Mouse (Mus musculus) embryonic facial prominence, embryonic 14.5 days (tissue): ENCODE results near the gene L3mbtl2. TPM values are rescaled to one million over a fixed set of nuclear protein-coding genes. Genes with fewer than 3 reads are reported as not detected.

ENCODE experiments used
- ATAC-seq: fragments of 200-750 bp; cut with Nextera tagmentation; 2 replicates; pipeline ENCODE4 v1.8.0; 2017; ENCODE audit warnings: low read depth, moderate number of reproducible peaks, moderate TSS enrichment
- DNase-seq: peaks from one replicate; pipeline ENCODE4 v3.0.0-alpha.2; 2015; ENCODE audit warnings: low spot score
- H3K27ac ChIP-seq: fragments of 300-500 bp; sonication (generic); replicated peaks from 2 replicates; pipeline ENCODE4 v1.5.1; 2014; ENCODE audit warnings: low read depth, mild to moderate bottlenecking, low read length, moderate library complexity
- H3K27me3 ChIP-seq: fragments of 300-500 bp; sonication (generic); replicated peaks from 2 replicates; pipeline ENCODE4 v1.6.1; 2014; ENCODE audit warnings: low read length; ENCODE audit not compliant: control insufficient read depth, insufficient read depth
- H3K36me3 ChIP-seq: fragments of 300-500 bp; sonication (generic); 2 replicates; pipeline ENCODE4 v1.6.1; 2014; ENCODE audit warnings: low read length, mixed read lengths; ENCODE audit not compliant: control insufficient read depth, insufficient read depth
- H3K4me1 ChIP-seq: fragments of 300-500 bp; sonication (generic); 2 replicates; pipeline ENCODE4 v1.6.1; 2014; ENCODE audit warnings: antibody characterized with exemption, low read length; ENCODE audit not compliant: control insufficient read depth, insufficient read depth
- H3K4me2 ChIP-seq: fragments of 300-500 bp; sonication (generic); 2 replicates; pipeline ENCODE4 v1.6.1; 2014; ENCODE audit warnings: low read depth, mild to moderate bottlenecking, low read length, moderate library complexity, mixed read lengths
- H3K4me3 ChIP-seq: fragments of 300-500 bp; sonication (generic); 2 replicates; pipeline ENCODE4 v1.5.1; 2014; ENCODE audit warnings: low read depth, mild to moderate bottlenecking, low read length
- H3K9ac ChIP-seq: fragments of 300-500 bp; sonication (generic); 2 replicates; pipeline ENCODE4 v1.6.1; 2014; ENCODE audit warnings: low read depth, mild to moderate bottlenecking, low read length, moderate library complexity, mixed read lengths
- H3K9me3 ChIP-seq: fragments of 300-500 bp; sonication (generic); 2 replicates; pipeline ENCODE4 v1.6.1; 2016; ENCODE audit warnings: low read length; ENCODE audit not compliant: control insufficient read depth
- WGBS: fragments of 180-500 bp; shearing (Covaris S2); extraction: QIAGEN DNeasy Blood & Tissue Kit; methylation state at CpG from one replicate; pipeline ENCODE4 v1.1.7; 2014; 5-methylcytosine and 5-hydroxymethylcytosine counted together
- polyA plus RNA-seq: library from polyadenylated mRNA; unstranded; fragments of >200 nt; fragmentation: Nextera tagmentation; extraction: Ambion mirVana; gene quantifications from 2 replicates; pipeline ENCODE4 v1.2.1, GENCODE M21; 2014

Gene L3mbtl2
- polyA plus RNA-seq, 1 experiment from 2014 or later: 15.5 TPM

- 90% methylated on average over 9 of the region's 9 CpGs for WGBS
- DNase-seq: peak; percentile 49
- H3K9ac ChIP-seq: no peak overlapping the region
These were observed 54.8 kb downstream of the L3mbtl2 start for GRCm38 (mm10) chr15:81718336-81719138.

GRCm38 (mm10) chr15:81719139-81719531, 55.4 kb downstream of the L3mbtl2 start:
- no peak overlapping the region for H3K4me2 ChIP-seq
- H3K27me3 ChIP-seq: no peaks in the 10 kb centered on the region
- peaks cover 92% of the 10 kb centered on the region for H3K36me3 ChIP-seq
- H3K27ac ChIP-seq: no peak overlapping the region
- no peaks in the 10 kb centered on the region for H3K4me1 ChIP-seq
- DNase-seq (no peak), ATAC-seq (no peak)
- no peak overlapping the region for H3K4me3 ChIP-seq
- H3K9me3 ChIP-seq: no peaks in the 10 kb centered on the region
- 97% methylated on average over 6 of the region's 6 CpGs for WGBS
- no peak overlapping the region for H3K9ac ChIP-seq

More at GRCm38 (mm10) chr15:81718336-81719138, 54.8 kb downstream of the L3mbtl2 start:
- no peak for ATAC-seq
- Histone ChIP-seq H3K27me3 (no peaks in the 10 kb centered on the region), H3K4me2 (no peak overlapping the region), H3K4me3 (no peak overlapping the region), H3K36me3 (peaks cover 92% of the 10 kb centered on the region), H3K27ac (no peak overlapping the region), H3K9me3 (no peaks in the 10 kb centered on the region), H3K4me1 (no peaks in the 10 kb centered on the region)

GRCm38 (mm10) chr15:81722361-81722760, 58.7 kb downstream of the L3mbtl2 start:
- H3K4me1 ChIP-seq: no peaks in the 10 kb centered on the region
- DNase-seq: no peak
- H3K9ac ChIP-seq: no peak overlapping the region
- ATAC-seq: no peak
- no peak overlapping the region for H3K4me2 ChIP-seq
- 91% methylated on average over 5 of the region's 5 CpGs for whole genome bisulfite sequencing
- H3K27ac ChIP-seq: no peak overlapping the region
- H3K4me3 ChIP-seq: no peak overlapping the region
- peaks cover 77% of the 10 kb centered on the region for H3K36me3 ChIP-seq
- H3K27me3 ChIP-seq: no peaks in the 10 kb centered on the region
- H3K9me3 ChIP-seq: no peaks in the 10 kb centered on the region

- H3K4me2 ChIP-seq: no peak overlapping the region
- H3K27me3 ChIP-seq: no peaks in the 10 kb centered on the region
- peak; percentile 18 for DNase-seq
- H3K4me1 ChIP-seq: peaks cover 5% of the 10 kb centered on the region
- H3K9ac ChIP-seq: no peak overlapping the region
- H3K4me3 ChIP-seq: no peak overlapping the region
- H3K36me3 ChIP-seq: peaks cover 64% of the 10 kb centered on the region
- ATAC-seq: no peak
- no peak overlapping the region for H3K27ac ChIP-seq
- no peaks in the 10 kb centered on the region for H3K9me3 ChIP-seq
- 88% methylated on average over 11 of the region's 11 CpGs for WGBS
These were observed 60.0 kb downstream of the L3mbtl2 start for GRCm38 (mm10) chr15:81723653-81724052.

- WGBS: 94% methylated on average over 8 of the region's 8 CpGs
These were observed 62.3 kb downstream of the L3mbtl2 start for GRCm38 (mm10) chr15:81725965-81726364.

GRCm38 (mm10) chr15:81729241-81729791, 65.6 kb downstream of the L3mbtl2 start:
- WGBS: 0% methylated on average over 23 of the region's 49 CpGs

More at GRCm38 (mm10) chr15:81725965-81726364, 62.3 kb downstream of the L3mbtl2 start:
- ATAC-seq: no peak
- Histone ChIP-seq H3K27me3 (no peaks in the 10 kb centered on the region), H3K36me3 (peaks cover 43% of the 10 kb centered on the region), H3K27ac (no peak overlapping the region), H3K4me2 (no peak overlapping the region), H3K9me3 (no peaks in the 10 kb centered on the region), H3K4me1 (peaks cover 10% of the 10 kb centered on the region), H3K9ac (no peak overlapping the region), H3K4me3 (no peak overlapping the region)
- no peak for DNase-seq

GRCm38 (mm10) chr15:81729792-81730635, 66.3 kb downstream of the L3mbtl2 start:
- H3K27me3 ChIP-seq: no peaks in the 10 kb centered on the region
- no peaks in the 10 kb centered on the region for H3K9me3 ChIP-seq
- 4% methylated on average over 39 of the region's 41 CpGs for WGBS
- DNase-seq: peak; percentile 100
- peak overlapping the region; percentile 91 for H3K4me3 ChIP-seq
- peak overlapping the region; percentile 89 for H3K4me2 ChIP-seq
- peak overlapping the region; percentile 66 for H3K27ac ChIP-seq
- peak overlapping the region; percentile 80 for H3K9ac ChIP-seq
- peak; percentile 100 for ATAC-seq
- peaks cover 10% of the 10 kb centered on the region for H3K4me1 ChIP-seq
- peaks cover 9% of the 10 kb centered on the region for H3K36me3 ChIP-seq

More at GRCm38 (mm10) chr15:81729241-81729791, 65.6 kb downstream of the L3mbtl2 start:
- ATAC-seq (peak; percentile 20), DNase-seq (peak; percentile 10)
- peak overlapping the region; percentile 80 for H3K9ac ChIP-seq
- no peaks in the 10 kb centered on the region for H3K27me3 ChIP-seq
- peaks cover 10% of the 10 kb centered on the region for H3K4me1 ChIP-seq
- H3K9me3 ChIP-seq: no peaks in the 10 kb centered on the region
- peak overlapping the region; percentile 66 for H3K27ac ChIP-seq
- peak overlapping the region; percentile 91 for H3K4me3 ChIP-seq
- peaks cover 11% of the 10 kb centered on the region for H3K36me3 ChIP-seq
- H3K4me2 ChIP-seq: peak overlapping the region; percentile 89

GRCm38 (mm10) chr15:81735075-81735474, 71.4 kb downstream of the L3mbtl2 start:
- no peak for ATAC-seq
- no peaks in the 10 kb centered on the region for H3K27me3 ChIP-seq
- no peak overlapping the region for H3K9ac ChIP-seq
- H3K27ac ChIP-seq: no peak overlapping the region
- H3K4me2 ChIP-seq: no peak overlapping the region
- no peaks in the 10 kb centered on the region for H3K9me3 ChIP-seq
- 0 out of 2 replicates have a peak, but pooled peaks cover 2% of the 10 kb centered on the region for H3K4me1 ChIP-seq
- no peak overlapping the region for H3K4me3 ChIP-seq
- 52% methylated on average over 3 of the region's 3 CpGs for WGBS
- H3K36me3 ChIP-seq: no peaks in the 10 kb centered on the region
- DNase-seq: no peak
